Mouse (Mus musculus) lung, postnatal 0 days (tissue): ENCODE data around the gene Tlk1. TPM values are rescaled to one million over a fixed set of nuclear protein-coding genes. Genes with fewer than 3 reads are reported as not detected.

ENCODE experiments used
- ATAC-seq: fragments of 200-750 bp; cut with Nextera tagmentation; 2 replicates; pipeline ENCODE4 v1.8.0; 2017; ENCODE audit warnings: moderate library complexity
- DNase-seq: peaks from one replicate; pipeline ENCODE4 v3.0.0-alpha.2; 2016; ENCODE audit warnings: low spot score
- H3K27ac ChIP-seq: fragments of 300-500 bp; sonication (generic); 2 replicates; pipeline ENCODE4 v1.5.1; 2014; ENCODE audit warnings: antibody characterized with exemption, mild to moderate bottlenecking, low read length, mixed read lengths
- H3K27me3 ChIP-seq: fragments of 300-500 bp; sonication (generic); replicated peaks from 2 replicates; pipeline ENCODE4 v1.6.1; 2014; ENCODE audit warnings: low read length, mixed read lengths; ENCODE audit not compliant: insufficient read depth
- H3K36me3 ChIP-seq: fragments of 300-500 bp; sonication (generic); 2 replicates; pipeline ENCODE4 v1.6.1; 2014; ENCODE audit warnings: low read length, mixed read lengths; ENCODE audit not compliant: insufficient read depth
- H3K4me1 ChIP-seq: fragments of 300-500 bp; sonication (generic); 2 replicates; pipeline ENCODE4 v1.6.1; 2014; ENCODE audit warnings: antibody characterized with exemption, low read depth, low read length, mixed read lengths; ENCODE audit not compliant: insufficient read depth
- H3K4me2 ChIP-seq: fragments of 300-500 bp; sonication (generic); replicated peaks from 2 replicates; pipeline ENCODE4 v1.6.1; 2014; ENCODE audit warnings: low read depth, mild to moderate bottlenecking, low read length, moderate library complexity, mixed read lengths
- H3K4me3 ChIP-seq: fragments of 300-500 bp; sonication (generic); 2 replicates; pipeline ENCODE4 v1.5.1; 2014; ENCODE audit warnings: low read depth, low read length
- H3K9ac ChIP-seq: fragments of 300-500 bp; sonication (generic); replicated peaks from 2 replicates; pipeline ENCODE4 v1.6.1; 2014; ENCODE audit warnings: low read depth, mild to moderate bottlenecking
- H3K9me3 ChIP-seq: fragments of 300-500 bp; sonication (generic); 2 replicates; pipeline ENCODE4 v1.6.1; 2016; ENCODE audit warnings: low read length, mixed read lengths
- CTCF ChIP-seq: IDR thresholded peaks from 2 replicates; pipeline ENCODE4 v1.5.1; 2016; ENCODE audit warnings: antibody characterized with exemption, mild to moderate bottlenecking
- EP300 ChIP-seq: IDR thresholded peaks from 2 replicates; pipeline ENCODE4 v1.6.1; 2016; ENCODE audit warnings: antibody characterized with exemption, mild to moderate bottlenecking, control low read depth
- WGBS: fragments of 180-500 bp; shearing (Covaris S2); extraction: QIAGEN DNeasy Blood & Tissue Kit; methylation state at CpG from one replicate; pipeline ENCODE4 v1.1.7; 2014; 5-methylcytosine and 5-hydroxymethylcytosine counted together
- polyA plus RNA-seq: library from polyadenylated mRNA; unstranded; fragments of >200 nt; fragmentation: Nextera tagmentation; extraction: Ambion mirVana; gene quantifications from 2 replicates; pipeline ENCODE4 v1.2.1, GENCODE M21; 2015

Tlk1 gene
- polyA plus RNA-seq, 1 experiment from 2014 or later, result 23.7 TPM

DNA sequence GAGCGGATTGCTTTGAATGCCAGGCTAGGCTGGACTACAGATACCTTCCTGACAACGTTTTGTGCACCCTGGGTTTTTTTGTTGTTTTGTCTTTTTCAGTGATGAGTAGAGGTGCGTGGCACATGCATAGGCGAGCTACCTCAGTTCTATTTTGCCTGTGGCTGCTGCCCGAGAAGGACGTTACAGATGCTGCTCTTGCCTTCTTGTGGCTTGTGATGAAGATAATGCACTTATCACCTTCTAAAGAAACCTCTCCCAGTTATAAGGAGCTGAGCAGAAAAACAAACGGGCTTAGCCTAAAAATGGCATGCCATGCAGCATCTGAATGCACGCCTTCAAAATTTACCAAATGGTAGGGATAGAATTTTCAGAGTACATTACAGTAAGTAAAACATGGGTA, 2.3 kb upstream of the Tlk1 start:
- WGBS, result 77% methylated on average over 8 of the region's 8 CpGs
- no peak overlapping the region for H3K4me2 ChIP-seq
- H3K36me3 ChIP-seq, result no peaks in the 10 kb centered on the region
- no peaks in the 10 kb centered on the region for H3K4me1 ChIP-seq
- ATAC-seq (no peak), DNase-seq (no peak)
- H3K27ac ChIP-seq, result no peak overlapping the region
- H3K27me3 ChIP-seq, result no peaks in the 10 kb centered on the region
- H3K4me3 ChIP-seq, result no peak overlapping the region
- H3K9me3 ChIP-seq, result no peaks in the 10 kb centered on the region
- no peak for TF ChIP-seq CTCF
- H3K9ac ChIP-seq, result no peak overlapping the region

DNA sequence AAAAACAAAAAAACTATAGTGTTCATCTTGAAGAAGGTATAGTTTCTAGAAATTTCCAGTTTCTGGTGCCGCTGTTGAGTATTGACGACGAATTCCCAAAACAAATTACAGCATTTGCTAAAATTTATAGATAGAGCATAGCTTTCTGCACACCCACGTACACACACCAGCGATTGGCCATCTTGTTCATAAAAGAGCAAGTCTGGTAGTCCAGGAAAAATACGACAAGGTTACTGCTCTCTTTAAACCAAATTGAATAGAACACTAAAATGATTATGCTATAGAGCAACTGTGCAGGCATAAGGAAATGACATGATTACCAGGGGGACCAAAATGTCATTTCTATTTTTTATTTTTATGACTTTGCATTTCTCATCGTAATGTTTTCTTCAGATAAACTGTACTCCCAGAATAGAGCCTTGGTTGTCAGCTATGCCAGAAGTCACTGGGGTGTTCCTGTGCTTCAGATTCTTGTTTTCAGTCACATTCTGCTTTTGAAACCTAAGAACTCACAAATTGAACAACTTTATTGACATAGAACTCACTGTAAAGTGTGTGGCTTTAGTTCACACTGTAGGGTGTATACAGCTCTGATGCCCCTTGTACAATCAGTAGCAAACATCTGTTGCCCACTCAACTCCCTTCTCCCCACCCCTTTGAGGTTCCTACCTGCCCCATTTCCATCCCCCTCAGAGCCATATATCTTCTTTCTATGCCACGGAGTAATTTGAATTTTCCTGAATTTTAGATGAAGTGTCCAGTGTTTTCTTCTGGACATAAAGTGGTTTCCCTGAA, 1.1 kb upstream of the Tlk1 start:
- ATAC-seq, result no peak
- TF ChIP-seq CTCF, result no peak
- no peak for TF ChIP-seq EP300
- H3K36me3 ChIP-seq, result no peaks in the 10 kb centered on the region
- H3K9me3 ChIP-seq, result no peaks in the 10 kb centered on the region
- WGBS, result 79% methylated on average over 8 of the region's 8 CpGs
- H3K4me3 ChIP-seq, result peak overlapping the region; percentile 93; the same call in 1 of the 2 replicates
- H3K27ac ChIP-seq, result peak overlapping the region; percentile 32; the same call in 1 of the 2 replicates
- no peak overlapping the region for H3K9ac ChIP-seq
- H3K27me3 ChIP-seq, result no peaks in the 10 kb centered on the region
- no peaks in the 10 kb centered on the region for H3K4me1 ChIP-seq
- peak overlapping the region; percentile 65; the same call in 1 of the 2 replicates for H3K4me2 ChIP-seq
- DNase-seq, result no peak

- TF ChIP-seq CTCF (no peak), EP300 (no peak)
- peak overlapping the region; percentile 97 for H3K9ac ChIP-seq
- no peaks in the 10 kb centered on the region for H3K27me3 ChIP-seq
- H3K9me3 ChIP-seq, result no peaks in the 10 kb centered on the region
- ATAC-seq (peak; percentile 46), DNase-seq (peak; percentile 81)
- H3K4me3 ChIP-seq, result peak overlapping the region; percentile 93
- WGBS, result under 1% methylated on average over 37 of the region's 59 CpGs
- H3K4me2 ChIP-seq, result peak overlapping the region; percentile 65
- H3K36me3 ChIP-seq, result no peaks in the 10 kb centered on the region
- H3K4me1 ChIP-seq, result no peaks in the 10 kb centered on the region
- peak overlapping the region; percentile 99 for H3K27ac ChIP-seq
Observed at GRCm38 (mm10) chr2:70824838-70825370, 624 bp downstream of the Tlk1 start.

DNA sequence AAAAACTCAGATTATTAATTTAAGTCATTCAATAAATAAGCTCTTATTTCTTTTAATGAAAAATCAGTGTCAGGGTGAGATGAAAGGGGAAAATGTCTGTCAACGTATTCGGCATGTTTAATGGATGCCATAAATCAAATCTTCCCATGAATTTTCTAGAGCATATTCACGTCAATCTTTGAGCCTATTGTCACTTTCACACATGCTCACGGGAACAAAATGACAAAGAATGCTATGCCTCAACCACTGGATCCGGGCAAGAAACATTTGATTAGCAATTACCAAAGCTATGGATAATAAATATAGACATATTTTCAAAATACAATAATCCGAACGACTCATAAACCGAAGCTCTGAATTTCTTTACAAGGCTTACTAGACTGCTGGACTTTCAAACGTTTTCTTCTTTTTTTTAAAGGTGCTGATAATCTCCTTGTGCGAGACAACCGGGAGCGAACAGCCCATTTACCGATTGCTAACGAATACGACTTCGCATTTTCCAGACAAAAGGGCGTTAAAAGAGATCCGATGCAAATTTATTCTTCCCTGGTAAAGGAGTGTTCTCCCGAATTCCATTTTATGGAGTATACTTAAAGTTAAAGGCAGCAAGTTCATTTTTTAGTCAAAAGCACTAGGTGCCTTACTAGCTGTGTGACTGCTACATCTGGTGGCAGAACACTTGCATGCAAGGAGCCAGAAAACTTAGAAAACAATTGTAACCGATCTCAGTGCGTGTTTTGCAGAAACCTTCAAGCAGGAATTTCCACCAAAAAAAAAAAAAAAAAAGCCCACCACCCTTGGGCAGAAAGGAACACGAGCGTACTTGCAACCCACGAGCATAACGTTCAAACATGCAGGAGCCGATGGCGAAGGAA, 1.4 kb downstream of the Tlk1 start:
- Histone ChIP-seq H3K9me3 (no peaks in the 10 kb centered on the region), H3K4me3 (peak overlapping the region; percentile 93), H3K27me3 (no peaks in the 10 kb centered on the region), H3K9ac (peak overlapping the region; percentile 97), H3K4me2 (peak overlapping the region; percentile 65), H3K4me1 (no peaks in the 10 kb centered on the region), H3K36me3 (no peaks in the 10 kb centered on the region), H3K27ac (peak overlapping the region; percentile 99)
- under 1% methylated on average over 27 of the region's 27 CpGs for WGBS
- peak; percentile 74 for TF ChIP-seq CTCF
- TF ChIP-seq EP300, result no peak; the same call in 1 of the 2 replicates
- DNase-seq (peak; percentile 80), ATAC-seq (no peak)

- TF ChIP-seq EP300 (no peak), CTCF (no peak)
- WGBS, result 25% methylated on average over 5 of the region's 5 CpGs
- DNase-seq (no peak), ATAC-seq (no peak)
- Histone ChIP-seq H3K36me3 (no peaks in the 10 kb centered on the region), H3K4me2 (peak overlapping the region; percentile 65), H3K9ac (no peak overlapping the region), H3K27ac (no peak overlapping the region), H3K9me3 (no peaks in the 10 kb centered on the region), H3K4me1 (no peaks in the 10 kb centered on the region), H3K4me3 (peak overlapping the region; percentile 93; the same call in 1 of the 2 replicates), H3K27me3 (no peaks in the 10 kb centered on the region)
Observed at GRCm38 (mm10) chr2:70823434-70823833, 2.1 kb downstream of the Tlk1 start.

GRCm38 (mm10) chr2:70816939-70817338, 8.6 kb downstream of the Tlk1 start:
- ATAC-seq (no peak), DNase-seq (no peak)
- Histone ChIP-seq H3K4me3 (no peak overlapping the region), H3K27me3 (no peaks in the 10 kb centered on the region), H3K4me2 (no peak overlapping the region), H3K4me1 (no peaks in the 10 kb centered on the region), H3K9me3 (no peaks in the 10 kb centered on the region), H3K9ac (no peak overlapping the region), H3K36me3 (no peaks in the 10 kb centered on the region), H3K27ac (no peak overlapping the region)
- 41% methylated on average over 3 of the region's 3 CpGs for WGBS
- no peak for TF ChIP-seq CTCF
- no peak for TF ChIP-seq EP300
